Mouse (Mus musculus): ENCODE data around the gene Clca3a1. TPM values are rescaled to one million over a fixed set of nuclear protein-coding genes. Genes with fewer than 3 reads are reported as not detected.

Clca3a1 gene
- polyA plus RNA-seq, 1 experiment from 2014 or later, result 0.20 TPM

DNA sequence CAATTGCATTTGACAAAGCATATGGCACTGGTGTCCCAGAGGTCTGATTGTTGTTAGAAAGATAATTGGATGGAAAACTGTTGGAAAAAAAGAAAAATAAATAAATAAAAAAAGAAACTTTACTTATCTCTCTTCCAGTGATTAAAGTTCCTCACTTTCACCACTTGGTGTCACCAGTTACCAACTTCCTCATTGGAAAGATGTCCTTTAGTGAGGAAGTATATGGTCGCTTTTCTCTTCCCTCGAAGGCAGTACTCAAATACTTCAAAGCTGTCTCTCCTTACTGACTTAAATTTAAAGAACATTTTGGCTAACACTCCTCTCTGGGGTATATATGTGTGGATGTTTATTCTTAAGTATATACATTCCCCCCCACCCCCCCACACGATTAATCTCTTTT is 68.7 kb downstream of the Clca3a1 start:
- no peak overlapping the region for H3K4me2 ChIP-seq
- no peaks in the 10 kb centered on the region for H3K9me3 ChIP-seq
- H3K4me1 ChIP-seq, result peaks cover 4% of the 10 kb centered on the region
- H3K4me3 ChIP-seq (replicated peaks), result no peak overlapping the region
- no peaks in the 10 kb centered on the region for H3K27me3 ChIP-seq
- 57% methylated on average over 3 of the region's 3 CpGs for WGBS
- ATAC-seq (ENCODE audit: low FRiP score), result peak; percentile 37; the same call in 1 of the 2 replicates
- H3K9ac ChIP-seq, result no peak overlapping the region
- H3K27ac ChIP-seq, result no peak overlapping the region
- peaks cover 46% of the 10 kb centered on the region for H3K36me3 ChIP-seq (replicated peaks)

DNA sequence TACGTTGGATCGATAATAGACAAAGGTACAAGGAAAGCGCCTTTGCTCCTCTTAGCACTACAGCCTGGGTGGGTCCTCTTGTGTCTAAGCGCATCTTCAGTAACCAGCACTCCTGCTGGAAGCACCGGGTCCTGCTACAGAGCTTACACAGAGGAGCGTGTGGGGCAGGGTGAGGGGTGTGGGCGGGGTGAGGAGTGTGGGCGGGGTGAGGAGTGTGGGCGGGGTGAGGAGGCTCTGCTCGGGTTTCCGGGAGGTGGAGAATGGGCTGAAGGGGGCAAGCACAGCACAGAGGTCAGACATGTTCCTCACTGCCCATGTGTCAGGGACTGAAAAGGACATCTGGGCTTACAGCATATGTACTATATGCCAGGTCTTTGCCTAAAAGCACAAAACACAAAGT is 71.5 kb downstream of the Clca3a1 start:
- peak; percentile 79 for ATAC-seq (ENCODE audit: low FRiP score)
- Histone ChIP-seq H3K27me3 (no peaks in the 10 kb centered on the region), H3K9me3 (no peaks in the 10 kb centered on the region), H3K27ac (no peak overlapping the region), H3K4me2 (no peak overlapping the region), H3K9ac (no peak overlapping the region), H3K4me3 (replicated peaks) (no peak overlapping the region), H3K4me1 (peaks cover 4% of the 10 kb centered on the region), H3K36me3 (replicated peaks) (peaks cover 22% of the 10 kb centered on the region)
- WGBS, result 11% methylated on average over 11 of the region's 11 CpGs

DNA sequence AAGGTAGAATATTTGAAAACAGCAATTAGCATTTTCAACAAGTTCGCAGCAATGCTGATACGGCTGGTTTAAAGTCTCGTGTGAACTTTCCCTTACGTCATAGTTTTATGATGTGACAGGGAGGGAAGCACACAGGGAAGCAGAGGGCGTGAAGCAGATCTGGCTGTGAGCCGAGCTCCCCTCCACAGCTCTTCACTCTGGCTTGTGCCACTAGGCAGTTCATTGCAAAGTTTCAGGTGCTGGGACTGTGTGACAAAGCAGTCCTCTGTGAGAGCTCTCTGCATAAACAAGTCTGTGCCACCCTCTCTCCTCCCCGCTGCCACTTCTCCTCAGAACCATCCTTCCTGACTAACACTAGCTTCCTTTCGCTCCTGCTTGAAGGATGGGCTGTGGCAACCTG is 72.5 kb downstream of the Clca3a1 start:
- Histone ChIP-seq H3K4me3 (replicated peaks) (no peak overlapping the region), H3K4me1 (peaks cover 4% of the 10 kb centered on the region), H3K9ac (no peak overlapping the region), H3K27ac (no peak overlapping the region), H3K4me2 (no peak overlapping the region), H3K36me3 (replicated peaks) (peaks cover 13% of the 10 kb centered on the region; the same call in 1 of the 2 replicates), H3K27me3 (no peaks in the 10 kb centered on the region), H3K9me3 (no peaks in the 10 kb centered on the region)
- 89% methylated on average over 8 of the region's 8 CpGs for WGBS
- no peak for ATAC-seq (ENCODE audit: low FRiP score)

DNA sequence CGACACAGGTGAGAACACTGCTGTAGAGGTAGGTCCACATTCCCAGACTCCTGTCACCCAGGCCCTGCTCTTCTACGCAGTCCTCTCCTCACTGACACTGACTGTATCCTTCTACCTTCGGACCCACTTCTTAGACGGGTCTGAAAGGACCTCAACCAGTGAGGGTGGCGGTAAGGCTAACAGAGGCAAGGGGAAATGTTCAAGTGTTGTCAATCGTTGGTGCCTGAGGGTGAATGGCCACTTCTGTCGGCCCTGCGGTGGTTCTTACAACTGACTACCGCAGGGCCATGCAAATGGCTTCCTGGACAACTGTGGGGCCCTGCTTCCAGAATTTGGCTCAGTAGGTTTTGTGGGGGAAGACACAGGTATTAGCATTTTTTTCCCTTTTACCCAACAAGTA is 73.2 kb downstream of the Clca3a1 start:
- no peak overlapping the region for H3K9ac ChIP-seq
- peaks cover 4% of the 10 kb centered on the region for H3K4me1 ChIP-seq
- no peak overlapping the region for H3K27ac ChIP-seq
- 92% methylated on average over 9 of the region's 9 CpGs for WGBS
- H3K9me3 ChIP-seq, result no peaks in the 10 kb centered on the region
- no peaks in the 10 kb centered on the region for H3K27me3 ChIP-seq
- H3K4me2 ChIP-seq, result no peak overlapping the region
- no peak for ATAC-seq (ENCODE audit: low FRiP score)
- H3K36me3 ChIP-seq (replicated peaks), result peaks cover 9% of the 10 kb centered on the region; the same call in 1 of the 2 replicates
- H3K4me3 ChIP-seq (replicated peaks), result no peak overlapping the region

GRCm38 (mm10) chr3:144686146-144686545 is 74.6 kb downstream of the Clca3a1 start:
- WGBS, result 92% methylated on average over 5 of the region's 5 CpGs
- Histone ChIP-seq H3K36me3 (replicated peaks) (peaks cover 9% of the 10 kb centered on the region; the same call in 1 of the 2 replicates), H3K27ac (no peak overlapping the region), H3K4me3 (replicated peaks) (no peak overlapping the region), H3K4me1 (peaks cover 4% of the 10 kb centered on the region), H3K4me2 (no peak overlapping the region), H3K9me3 (no peaks in the 10 kb centered on the region), H3K9ac (no peak overlapping the region), H3K27me3 (no peaks in the 10 kb centered on the region)
- no peak for ATAC-seq (ENCODE audit: low FRiP score)

- ATAC-seq (ENCODE audit: low FRiP score), result no peak
- Histone ChIP-seq H3K4me2 (no peak overlapping the region), H3K9ac (no peak overlapping the region), H3K4me1 (no peaks in the 10 kb centered on the region), H3K36me3 (replicated peaks) (0 out of 2 replicates have a peak, but pooled peaks cover 3% of the 10 kb centered on the region), H3K4me3 (replicated peaks) (no peak overlapping the region), H3K27me3 (no peaks in the 10 kb centered on the region), H3K27ac (no peak overlapping the region), H3K9me3 (no peaks in the 10 kb centered on the region)
- WGBS, result 95% methylated on average over 12 of the region's 12 CpGs
Measured at GRCm38 (mm10) chr3:144683136-144683814, 77.5 kb downstream of the Clca3a1 start.

DNA sequence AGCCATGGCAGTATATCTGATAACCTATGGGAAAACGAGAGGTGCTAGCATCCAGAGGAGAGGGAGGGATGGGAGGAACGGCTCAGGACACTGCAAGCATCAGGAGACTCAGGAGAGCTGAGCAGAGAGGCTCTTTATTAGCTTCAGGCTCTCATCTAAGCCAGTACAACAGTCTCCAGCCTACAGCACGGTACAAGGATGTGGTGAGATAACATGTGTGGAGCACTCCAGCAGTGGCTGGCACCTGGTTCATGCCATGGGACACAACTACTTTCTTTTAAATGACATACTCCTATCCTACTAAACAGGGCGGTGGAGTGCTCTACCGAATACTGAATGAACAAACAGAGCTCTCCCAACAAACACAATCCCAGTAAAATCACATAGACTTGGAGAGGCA is 79.2 kb downstream of the Clca3a1 start:
- Histone ChIP-seq H3K9ac (no peak overlapping the region), H3K4me2 (no peak overlapping the region), H3K27me3 (no peaks in the 10 kb centered on the region), H3K36me3 (replicated peaks) (0 out of 2 replicates have a peak, but pooled peaks cover under 1% of the 10 kb centered on the region), H3K27ac (no peak overlapping the region), H3K4me3 (replicated peaks) (no peak overlapping the region), H3K9me3 (no peaks in the 10 kb centered on the region), H3K4me1 (no peaks in the 10 kb centered on the region)
- no peak for ATAC-seq (ENCODE audit: low FRiP score)
- 76% methylated on average over 5 of the region's 5 CpGs for WGBS

GRCm38 (mm10) chr3:144679701-144680159 is 81.0 kb downstream of the Clca3a1 start:
- Histone ChIP-seq H3K36me3 (replicated peaks) (no peaks in the 10 kb centered on the region), H3K4me1 (no peaks in the 10 kb centered on the region), H3K9me3 (no peaks in the 10 kb centered on the region), H3K27ac (no peak overlapping the region), H3K9ac (no peak overlapping the region), H3K4me3 (replicated peaks) (no peak overlapping the region), H3K4me2 (no peak overlapping the region), H3K27me3 (no peaks in the 10 kb centered on the region)
- 80% methylated on average over 8 of the region's 8 CpGs for WGBS
- ATAC-seq (ENCODE audit: low FRiP score), result no peak

Other genes with a start within 250 kb of the Clca3a1 start
- gene Hs2st1, start 190.8 kb downstream of the Clca3a1 start, polyA plus RNA-seq (2016; fragmentation: Nextera tagmentation; extraction: Ambion mirVana), result 35.7 and 39.1 TPM in 2 replicates
- 467 and 480 TPM in 2 replicates for gene Selenof, start 190.7 kb downstream of the Clca3a1 start, polyA plus RNA-seq (2016; fragmentation: Nextera tagmentation; extraction: Ambion mirVana)
- 93.6 and 94.0 TPM in 2 replicates for gene Sh3glb1, start 40.6 kb downstream of the Clca3a1 start, polyA plus RNA-seq (2016; fragmentation: Nextera tagmentation; extraction: Ambion mirVana)
- 0.15 TPM in 1 of 2 replicates, not detected in the other for gene Clca3a2, start 58.5 kb upstream of the Clca3a1 start, polyA plus RNA-seq (2016; fragmentation: Nextera tagmentation; extraction: Ambion mirVana)
- not detected in 2 replicates for gene Clca3b, start 88.4 kb upstream of the Clca3a1 start, polyA plus RNA-seq (2016; fragmentation: Nextera tagmentation; extraction: Ambion mirVana)
- not detected in 2 replicates for gene Clca4b, start 171.6 kb upstream of the Clca3a1 start, polyA plus RNA-seq (2016; fragmentation: Nextera tagmentation; extraction: Ambion mirVana)
- 0.06 TPM in 1 of 2 replicates, not detected in the other for gene Clca4a, start 214.1 kb upstream of the Clca3a1 start, polyA plus RNA-seq (2016; fragmentation: Nextera tagmentation; extraction: Ambion mirVana)